Mouse (Mus musculus): Measurements from ENCODE around the gene Tmprss11d. TPM values are rescaled to one million over a fixed set of nuclear protein-coding genes. Genes with fewer than 3 reads are reported as not detected.

Tmprss11d gene
- not detected in 2 replicates for polyA plus RNA-seq (2014; fragmentation: Nextera tagmentation; extraction: Ambion mirVana)

DNA sequence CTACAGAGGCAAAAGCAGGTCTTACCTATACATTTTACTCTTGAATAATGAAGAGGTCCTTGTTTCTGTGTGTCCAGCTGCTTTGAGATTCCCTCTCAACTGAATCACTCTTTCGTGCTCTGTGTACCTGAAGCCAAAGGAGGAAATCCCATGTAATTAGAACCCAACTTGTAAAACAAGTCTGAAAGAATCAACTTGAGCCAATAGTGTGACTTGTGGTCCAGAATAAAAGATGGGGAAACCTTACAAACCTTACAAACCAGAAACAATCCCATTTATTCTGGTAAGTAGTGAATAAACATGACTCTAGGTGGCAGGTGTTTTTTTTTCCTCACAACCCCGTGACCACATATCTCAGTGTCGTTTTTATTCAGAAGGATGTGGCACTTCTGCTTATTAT lies at the start of gene Tmprss11d:
Gene Tmprss11d (minus strand): TSS at position 101 of the 400 bp plus-strand sequence.
- ATAC-seq (replicated peaks; ENCODE audit: low FRiP score, low TSS enrichment, low read depth) (no peak), DNase-seq (ENCODE audit: low spot score) (no peak)
- Histone ChIP-seq H3K9ac (ENCODE audit: low read length) (no peak within 1 kb of the TSS), H3K27ac (ENCODE audit: low read depth) (no peak within 1 kb of the TSS), H3K4me1 (replicated peaks; ENCODE audit: control insufficient read depth, insufficient read depth, low read length) (no peaks in the 10 kb centered on the region), H3K4me3 (ENCODE audit: low read depth, low read length) (no peak within 1 kb of the TSS), H3K4me2 (ENCODE audit: low read length) (no peak within 1 kb of the TSS), H3K9me3 (ENCODE audit: control insufficient read depth, low read length) (no peaks in the 10 kb centered on the region), H3K27me3 (replicated peaks; ENCODE audit: control insufficient read depth, insufficient read depth, low read length) (no peaks in the 10 kb centered on the region), H3K36me3 (ENCODE audit: control insufficient read depth, insufficient read depth, low read length) (no peaks in the 10 kb centered on the region)
- 53% methylated on average over 3 of the region's 3 CpGs for WGBS

DNA sequence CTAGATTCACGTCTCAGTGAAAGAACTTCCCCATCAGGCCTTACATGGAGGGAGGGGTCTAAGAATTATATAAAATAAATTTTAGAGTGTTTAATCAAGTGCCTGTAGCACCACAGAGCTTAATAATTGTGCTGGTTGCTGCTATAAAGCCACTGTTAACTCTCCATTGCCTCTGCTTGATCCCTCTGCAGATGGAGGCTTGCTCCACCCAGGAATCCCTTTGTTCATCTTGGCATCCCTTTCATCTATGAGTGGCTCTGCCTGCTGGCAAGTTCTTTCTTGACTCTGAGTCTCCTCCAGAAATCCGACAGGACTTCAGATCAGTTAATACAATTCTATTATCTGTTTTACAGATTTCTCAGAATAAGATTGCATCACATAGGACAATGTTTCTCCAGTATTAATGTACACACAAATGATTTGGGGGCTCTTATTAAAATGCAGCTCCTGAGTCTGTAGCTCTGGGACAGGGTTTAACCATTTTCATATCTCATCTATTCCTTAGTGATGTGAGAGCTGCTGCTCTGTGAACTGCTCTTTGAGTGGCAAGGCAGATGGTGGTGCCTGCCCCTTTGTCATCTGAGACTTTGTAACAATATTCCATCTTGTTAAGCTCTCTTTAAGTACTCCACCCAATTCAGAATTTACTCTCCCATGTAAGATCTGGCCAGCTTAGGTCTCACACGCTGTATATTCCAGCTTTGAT lies 48.3 kb upstream of the Tmprss11d start:
- 55% methylated on average over 3 of the region's 3 CpGs for WGBS

DNA sequence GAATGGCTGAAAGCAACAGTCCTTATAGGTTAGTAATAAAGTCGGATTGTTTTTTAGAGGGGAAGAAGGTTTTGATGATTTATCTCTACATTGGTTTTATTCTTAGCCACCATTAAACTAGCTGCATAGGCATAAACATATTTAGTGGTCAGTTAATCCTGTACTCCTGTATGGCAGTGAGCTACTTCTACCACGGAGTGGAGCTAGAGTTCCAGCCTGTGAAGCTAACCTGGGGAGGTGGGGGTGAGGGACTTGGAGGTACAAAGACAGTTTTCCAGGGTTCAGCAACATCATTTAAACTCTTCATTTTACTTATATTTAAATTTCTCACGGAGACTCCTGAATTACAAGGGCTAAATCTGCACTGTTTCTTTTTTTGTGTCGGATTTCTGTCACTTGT lies 46.3 kb upstream of the Tmprss11d start:
- H3K27me3 ChIP-seq (replicated peaks; ENCODE audit: control insufficient read depth, insufficient read depth, low read length), result no peaks in the 10 kb centered on the region
- 19% methylated on average over 4 of the region's 4 CpGs for WGBS

More for the DNA sequence above, 48.3 kb upstream of the Tmprss11d start:
- ATAC-seq (replicated peaks; ENCODE audit: low FRiP score, low TSS enrichment, low read depth) (no peak), DNase-seq (ENCODE audit: low spot score) (no peak)
- Histone ChIP-seq H3K9me3 (ENCODE audit: control insufficient read depth, low read length) (no peaks in the 10 kb centered on the region), H3K27ac (ENCODE audit: low read depth) (no peak overlapping the region), H3K9ac (ENCODE audit: low read length) (no peak overlapping the region), H3K4me2 (ENCODE audit: low read length) (no peak overlapping the region), H3K27me3 (replicated peaks; ENCODE audit: control insufficient read depth, insufficient read depth, low read length) (no peaks in the 10 kb centered on the region), H3K4me3 (ENCODE audit: low read depth, low read length) (no peak overlapping the region), H3K4me1 (replicated peaks; ENCODE audit: control insufficient read depth, insufficient read depth, low read length) (no peaks in the 10 kb centered on the region), H3K36me3 (ENCODE audit: control insufficient read depth, insufficient read depth, low read length) (no peaks in the 10 kb centered on the region)

DNA sequence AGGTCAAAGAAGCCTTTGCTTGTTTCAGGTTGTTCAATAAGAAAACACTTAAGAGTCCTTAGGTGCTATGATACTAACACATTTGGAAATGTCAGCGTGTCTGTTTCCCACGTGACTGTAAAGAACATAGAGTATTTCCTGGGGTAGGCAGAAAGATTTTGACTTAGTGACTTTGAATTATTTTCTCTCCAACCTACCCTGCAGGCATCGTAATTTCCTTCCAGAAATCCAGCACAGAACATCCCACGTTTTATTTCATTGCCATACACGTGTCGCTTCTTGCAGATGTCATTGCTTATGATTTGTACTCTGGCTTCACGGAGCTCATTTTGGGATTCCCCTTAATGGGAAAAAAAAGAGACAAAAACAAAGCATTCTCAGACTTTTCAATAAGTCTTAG lies 41.1 kb upstream of the Tmprss11d start:
- H3K36me3 ChIP-seq (ENCODE audit: control insufficient read depth, insufficient read depth, low read length), result no peaks in the 10 kb centered on the region
- WGBS, result 68% methylated on average over 7 of the region's 7 CpGs
- H3K9ac ChIP-seq (ENCODE audit: low read length), result no peak overlapping the region
- no peak overlapping the region for H3K4me3 ChIP-seq (ENCODE audit: low read depth, low read length)
- H3K4me2 ChIP-seq (ENCODE audit: low read length), result no peak overlapping the region
- no peak for ATAC-seq (replicated peaks; ENCODE audit: low FRiP score, low TSS enrichment, low read depth)
- no peaks in the 10 kb centered on the region for H3K27me3 ChIP-seq (replicated peaks; ENCODE audit: control insufficient read depth, insufficient read depth, low read length)
- no peaks in the 10 kb centered on the region for H3K4me1 ChIP-seq (replicated peaks; ENCODE audit: control insufficient read depth, insufficient read depth, low read length)
- DNase-seq (ENCODE audit: low spot score), result no peak
- no peak overlapping the region for H3K27ac ChIP-seq (ENCODE audit: low read depth)
- H3K9me3 ChIP-seq (ENCODE audit: control insufficient read depth, low read length), result no peaks in the 10 kb centered on the region

More for the DNA sequence above, 46.3 kb upstream of the Tmprss11d start:
- Histone ChIP-seq H3K4me3 (ENCODE audit: low read depth, low read length) (no peak overlapping the region), H3K36me3 (ENCODE audit: control insufficient read depth, insufficient read depth, low read length) (no peaks in the 10 kb centered on the region), H3K4me1 (replicated peaks; ENCODE audit: control insufficient read depth, insufficient read depth, low read length) (no peaks in the 10 kb centered on the region), H3K27ac (ENCODE audit: low read depth) (no peak overlapping the region), H3K4me2 (ENCODE audit: low read length) (no peak overlapping the region), H3K9me3 (ENCODE audit: control insufficient read depth, low read length) (no peaks in the 10 kb centered on the region), H3K9ac (ENCODE audit: low read length) (no peak overlapping the region)
- DNase-seq (ENCODE audit: low spot score), result no peak
- no peak for ATAC-seq (replicated peaks; ENCODE audit: low FRiP score, low TSS enrichment, low read depth)

DNA sequence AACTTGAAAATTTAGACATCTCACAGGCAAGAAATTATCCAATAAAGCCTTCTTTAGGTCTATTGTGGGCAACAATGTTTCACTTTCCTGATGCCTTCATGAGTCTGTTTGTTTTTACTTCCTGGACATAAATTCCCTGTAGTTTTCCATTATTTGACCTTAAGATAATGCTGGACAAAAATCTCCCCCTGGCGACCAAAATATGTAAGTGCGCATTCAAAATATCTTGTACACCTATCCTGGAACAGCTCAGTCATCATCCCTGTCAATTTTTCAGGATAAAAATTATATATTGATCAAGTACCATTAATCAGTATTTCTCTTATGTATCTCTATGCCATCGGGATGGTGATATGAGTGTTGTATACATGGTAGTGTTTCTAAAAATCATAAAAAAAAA lies 37.6 kb upstream of the Tmprss11d start:
- no peak overlapping the region for H3K4me3 ChIP-seq (ENCODE audit: low read depth, low read length)
- H3K4me2 ChIP-seq (ENCODE audit: low read length), result no peak overlapping the region
- no peaks in the 10 kb centered on the region for H3K36me3 ChIP-seq (ENCODE audit: control insufficient read depth, insufficient read depth, low read length)
- H3K27ac ChIP-seq (ENCODE audit: low read depth), result no peak overlapping the region
- ATAC-seq (replicated peaks; ENCODE audit: low FRiP score, low TSS enrichment, low read depth), result no peak
- no peak for DNase-seq (ENCODE audit: low spot score)
- no peaks in the 10 kb centered on the region for H3K9me3 ChIP-seq (ENCODE audit: control insufficient read depth, low read length)
- H3K4me1 ChIP-seq (replicated peaks; ENCODE audit: control insufficient read depth, insufficient read depth, low read length), result no peaks in the 10 kb centered on the region
- no peak overlapping the region for H3K9ac ChIP-seq (ENCODE audit: low read length)
- WGBS, result 18% methylated on average over 3 of the region's 3 CpGs
- no peaks in the 10 kb centered on the region for H3K27me3 ChIP-seq (replicated peaks; ENCODE audit: control insufficient read depth, insufficient read depth, low read length)

DNA sequence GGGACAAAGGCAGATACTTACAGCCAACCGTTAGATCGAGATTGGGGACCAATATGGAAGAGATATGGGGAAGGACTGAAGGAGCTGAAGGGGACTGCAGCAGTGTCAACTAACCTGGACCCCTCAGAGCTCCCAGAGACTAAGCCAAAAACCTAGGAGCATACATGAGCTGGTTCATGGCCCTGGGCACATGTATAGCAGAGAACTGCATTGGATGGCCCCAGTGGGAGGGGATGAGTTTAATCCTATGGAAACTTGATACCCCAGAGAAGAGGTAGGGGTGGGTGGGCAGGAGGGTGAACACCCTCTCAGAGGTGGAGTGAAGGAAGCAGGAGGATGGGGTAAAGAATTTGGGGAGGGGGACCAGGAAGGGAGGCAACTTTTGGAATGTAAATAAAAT lies 34.7 kb upstream of the Tmprss11d start:
- H3K9ac ChIP-seq (ENCODE audit: low read length), result no peak overlapping the region
- no peaks in the 10 kb centered on the region for H3K36me3 ChIP-seq (ENCODE audit: control insufficient read depth, insufficient read depth, low read length)
- H3K27me3 ChIP-seq (replicated peaks; ENCODE audit: control insufficient read depth, insufficient read depth, low read length), result no peaks in the 10 kb centered on the region
- no peak overlapping the region for H3K27ac ChIP-seq (ENCODE audit: low read depth)
- no peaks in the 10 kb centered on the region for H3K4me1 ChIP-seq (replicated peaks; ENCODE audit: control insufficient read depth, insufficient read depth, low read length)
- H3K4me3 ChIP-seq (ENCODE audit: low read depth, low read length), result no peak overlapping the region
- 86% methylated on average over 2 of the region's 2 CpGs for WGBS
- no peaks in the 10 kb centered on the region for H3K9me3 ChIP-seq (ENCODE audit: control insufficient read depth, low read length)
- DNase-seq (ENCODE audit: low spot score) (no peak), ATAC-seq (replicated peaks; ENCODE audit: low FRiP score, low TSS enrichment, low read depth) (no peak)
- no peak overlapping the region for H3K4me2 ChIP-seq (ENCODE audit: low read length)

DNA sequence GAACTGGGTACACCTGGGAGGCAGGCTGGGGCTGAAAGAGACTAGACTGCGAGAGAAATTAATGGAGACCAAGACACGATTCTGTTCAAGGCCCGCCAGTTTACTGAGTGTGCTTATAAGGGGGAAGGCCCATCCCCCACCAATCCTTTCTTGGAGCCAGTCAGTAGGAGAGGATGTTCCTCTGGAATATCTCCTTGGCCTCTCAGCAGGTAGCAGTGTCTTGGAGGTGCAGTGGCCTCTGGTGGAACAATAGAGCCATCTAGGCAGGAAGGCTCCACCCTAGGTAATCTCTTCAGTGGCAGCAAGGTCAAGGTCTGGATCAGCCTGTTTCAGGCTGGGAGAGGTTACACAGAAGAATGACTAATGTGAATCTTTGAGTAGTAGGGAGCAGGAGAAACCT lies 34.0 kb upstream of the Tmprss11d start:
- Histone ChIP-seq H3K4me2 (ENCODE audit: low read length) (no peak overlapping the region), H3K9ac (ENCODE audit: low read length) (no peak overlapping the region), H3K27me3 (replicated peaks; ENCODE audit: control insufficient read depth, insufficient read depth, low read length) (no peaks in the 10 kb centered on the region), H3K4me1 (replicated peaks; ENCODE audit: control insufficient read depth, insufficient read depth, low read length) (no peaks in the 10 kb centered on the region), H3K27ac (ENCODE audit: low read depth) (no peak overlapping the region), H3K4me3 (ENCODE audit: low read depth, low read length) (no peak overlapping the region), H3K36me3 (ENCODE audit: control insufficient read depth, insufficient read depth, low read length) (no peaks in the 10 kb centered on the region), H3K9me3 (ENCODE audit: control insufficient read depth, low read length) (no peaks in the 10 kb centered on the region)
- WGBS, result 74% methylated on average over 3 of the region's 3 CpGs
- no peak for ATAC-seq (replicated peaks; ENCODE audit: low FRiP score, low TSS enrichment, low read depth)
- no peak for DNase-seq (ENCODE audit: low spot score)

DNA sequence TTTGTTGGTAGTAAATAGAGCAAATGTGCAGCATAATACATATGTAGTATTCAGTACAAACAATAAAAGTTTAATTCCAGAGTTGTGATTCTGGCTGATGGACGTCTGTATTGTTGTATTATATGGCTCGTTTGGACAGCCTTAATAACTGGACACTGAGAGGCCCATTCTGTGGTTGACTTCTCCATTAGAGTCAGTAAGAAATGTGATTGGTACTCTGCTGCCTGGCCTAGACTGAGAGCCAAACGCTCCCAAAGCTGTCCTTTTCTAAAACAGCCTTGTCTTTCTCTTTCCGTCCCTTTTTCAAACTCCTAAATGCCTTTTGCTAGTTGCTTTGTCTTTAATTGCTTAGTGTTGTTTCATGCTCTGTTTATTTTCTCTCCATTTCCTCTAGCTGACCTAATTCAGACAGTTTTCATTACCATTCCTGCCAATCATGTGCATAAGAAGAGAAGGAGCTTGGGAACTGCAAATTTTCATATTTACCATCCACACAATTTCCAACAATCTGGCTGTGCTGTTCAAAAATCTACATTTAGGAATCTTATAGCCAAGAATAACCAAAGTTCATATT lies 13.7 kb downstream of the Tmprss11d start:
- H3K27me3 ChIP-seq (replicated peaks; ENCODE audit: control insufficient read depth, insufficient read depth, low read length), result no peaks in the 10 kb centered on the region
- H3K4me3 ChIP-seq (ENCODE audit: low read depth, low read length), result no peak overlapping the region
- no peaks in the 10 kb centered on the region for H3K4me1 ChIP-seq (replicated peaks; ENCODE audit: control insufficient read depth, insufficient read depth, low read length)
- no peak overlapping the region for H3K27ac ChIP-seq (ENCODE audit: low read depth)
- H3K9ac ChIP-seq (ENCODE audit: low read length), result no peak overlapping the region
- no peaks in the 10 kb centered on the region for H3K36me3 ChIP-seq (ENCODE audit: control insufficient read depth, insufficient read depth, low read length)
- H3K4me2 ChIP-seq (ENCODE audit: low read length), result no peak overlapping the region
- H3K9me3 ChIP-seq (ENCODE audit: control insufficient read depth, low read length), result no peaks in the 10 kb centered on the region
- WGBS, result 78% methylated on average over 4 of the region's 4 CpGs
- DNase-seq (ENCODE audit: low spot score) (no peak), ATAC-seq (replicated peaks; ENCODE audit: low FRiP score, low TSS enrichment, low read depth) (no peak)

DNA sequence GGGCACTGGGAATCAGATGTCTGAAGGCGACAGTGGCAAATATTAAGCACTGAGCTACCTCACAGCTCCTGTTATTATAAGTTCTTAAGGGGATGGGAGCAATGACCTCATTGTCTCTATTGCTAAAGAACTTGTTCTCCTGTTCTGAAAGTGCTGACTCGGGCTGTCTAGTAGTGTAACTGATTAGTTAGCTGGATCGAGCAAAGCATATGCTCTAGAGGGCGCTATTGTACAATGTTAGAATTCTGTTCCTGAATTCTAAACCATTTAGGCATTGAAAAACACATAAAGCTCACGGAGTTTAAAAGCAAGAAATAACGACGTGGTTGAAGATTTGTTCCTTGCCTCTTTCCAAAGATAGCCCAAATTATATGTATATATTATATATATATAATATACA lies 20.3 kb downstream of the Tmprss11d start:
- WGBS, result 25% methylated on average over 7 of the region's 7 CpGs

More for the DNA sequence above, 20.3 kb downstream of the Tmprss11d start:
- DNase-seq (ENCODE audit: low spot score) (no peak), ATAC-seq (replicated peaks; ENCODE audit: low FRiP score, low TSS enrichment, low read depth) (no peak)
- Histone ChIP-seq H3K27ac (ENCODE audit: low read depth) (no peak overlapping the region), H3K4me1 (replicated peaks; ENCODE audit: control insufficient read depth, insufficient read depth, low read length) (no peaks in the 10 kb centered on the region), H3K9me3 (ENCODE audit: control insufficient read depth, low read length) (no peaks in the 10 kb centered on the region), H3K9ac (ENCODE audit: low read length) (no peak overlapping the region), H3K36me3 (ENCODE audit: control insufficient read depth, insufficient read depth, low read length) (no peaks in the 10 kb centered on the region), H3K4me2 (ENCODE audit: low read length) (no peak overlapping the region), H3K27me3 (replicated peaks; ENCODE audit: control insufficient read depth, insufficient read depth, low read length) (no peaks in the 10 kb centered on the region), H3K4me3 (ENCODE audit: low read depth, low read length) (no peak overlapping the region)

Measured in intestine, embryonic 14.5 days (tissue).